Mouse (Mus musculus) stomach, embryonic 16.5 days (tissue): ENCODE results near the gene 2310061I04Rik. TPM values are rescaled to one million over a fixed set of nuclear protein-coding genes. Genes with fewer than 3 reads are reported as not detected.

Source experiments
- ATAC-seq: fragments of 200-750 bp; cut with Nextera tagmentation; 2 replicates; pipeline ENCODE4 v1.8.0; 2017; ENCODE audit warnings: moderate number of reproducible peaks, moderate TSS enrichment; ENCODE audit not compliant: insufficient read depth, low FRiP score
- H3K27ac ChIP-seq: fragments of 300-500 bp; sonication (generic); 2 replicates; pipeline ENCODE4 v1.5.1; 2014; ENCODE audit warnings: low read length
- H3K27me3 ChIP-seq: fragments of 300-500 bp; sonication (generic); 2 replicates; pipeline ENCODE4 v1.6.1; 2014; ENCODE audit warnings: low read length, control low read depth, mixed read lengths; ENCODE audit not compliant: control insufficient read depth, insufficient read depth
- H3K36me3 ChIP-seq: fragments of 300-500 bp; sonication (generic); 2 replicates; pipeline ENCODE4 v1.6.1; 2014; ENCODE audit warnings: low read length; ENCODE audit not compliant: control insufficient read depth, insufficient read depth
- H3K4me1 ChIP-seq: fragments of 300-500 bp; sonication (generic); 2 replicates; pipeline ENCODE4 v1.6.1; 2014; ENCODE audit warnings: low read length, control low read depth, mixed read lengths; ENCODE audit not compliant: control insufficient read depth, insufficient read depth
- H3K4me2 ChIP-seq: fragments of 300-500 bp; sonication (generic); 2 replicates; pipeline ENCODE4 v1.6.1; 2014; ENCODE audit warnings: low read depth, low read length, mixed read lengths
- H3K4me3 ChIP-seq: fragments of 300-500 bp; sonication (generic); replicated peaks from 2 replicates; pipeline ENCODE4 v1.5.1; 2014; ENCODE audit warnings: mild to moderate bottlenecking, low read length
- H3K9ac ChIP-seq: fragments of 300-500 bp; sonication (generic); 2 replicates; pipeline ENCODE4 v1.6.1; 2014; ENCODE audit warnings: low read length
- H3K9me3 ChIP-seq: fragments of 300-500 bp; sonication (generic); replicated peaks from 2 replicates; pipeline ENCODE4 v1.6.1; 2016; ENCODE audit warnings: low read length, control low read depth; ENCODE audit not compliant: control insufficient read depth
- WGBS: fragments of 180-500 bp; shearing (Covaris S2); extraction: QIAGEN DNeasy Blood & Tissue Kit; methylation state at CpG from one replicate; pipeline ENCODE4 v1.1.7; 2014; 5-methylcytosine and 5-hydroxymethylcytosine counted together
- polyA plus RNA-seq: library from polyadenylated mRNA; unstranded; fragments of >200 nt; fragmentation: Nextera tagmentation; extraction: Ambion mirVana; gene quantifications from 2 replicates; pipeline ENCODE4 v1.2.1, GENCODE M21; 2015

The 2310061I04Rik gene
- polyA plus RNA-seq, 1 experiment from 2014 or later: 19.1 TPM

- H3K9me3 ChIP-seq: no peaks in the 10 kb centered on the region
- no peak overlapping the region for H3K4me2 ChIP-seq
- 95% methylated on average over 1 of the region's 1 CpGs for WGBS
- 0 out of 2 replicates have a peak, but pooled peaks cover 11% of the 10 kb centered on the region for H3K36me3 ChIP-seq
- no peak overlapping the region for H3K9ac ChIP-seq
- no peak for ATAC-seq
- no peak overlapping the region for H3K4me3 ChIP-seq
- no peak overlapping the region for H3K27ac ChIP-seq
- H3K27me3 ChIP-seq: no peaks in the 10 kb centered on the region
- peaks cover 12% of the 10 kb centered on the region for H3K4me1 ChIP-seq
Measured at GRCm38 (mm10) chr17:35905587-35905986, 8.4 kb upstream of the 2310061I04Rik start.

- H3K4me1 ChIP-seq: peaks cover 5% of the 10 kb centered on the region
- WGBS: 78% methylated on average over 4 of the region's 4 CpGs
- H3K4me2 ChIP-seq: no peak overlapping the region
- no peak overlapping the region for H3K27ac ChIP-seq
- no peak overlapping the region for H3K4me3 ChIP-seq
- H3K36me3 ChIP-seq: 0 out of 2 replicates have a peak, but pooled peaks cover 11% of the 10 kb centered on the region
- no peak overlapping the region for H3K9ac ChIP-seq
- H3K9me3 ChIP-seq: no peaks in the 10 kb centered on the region
- ATAC-seq: no peak
- H3K27me3 ChIP-seq: no peaks in the 10 kb centered on the region
Measured at GRCm38 (mm10) chr17:35903992-35904355, 6.7 kb upstream of the 2310061I04Rik start.

- ATAC-seq: no peak
- Histone ChIP-seq H3K4me3 (no peak overlapping the region), H3K4me2 (no peak overlapping the region), H3K27ac (no peak overlapping the region), H3K4me1 (no peaks in the 10 kb centered on the region), H3K27me3 (no peaks in the 10 kb centered on the region), H3K9me3 (no peaks in the 10 kb centered on the region), H3K36me3 (0 out of 2 replicates have a peak, but pooled peaks cover 11% of the 10 kb centered on the region), H3K9ac (no peak overlapping the region)
- WGBS: 87% methylated on average over 9 of the region's 9 CpGs
Measured at GRCm38 (mm10) chr17:35903343-35903991, 6.2 kb upstream of the 2310061I04Rik start.

GRCm38 (mm10) chr17:35900636-35901035 is 3.4 kb upstream of the 2310061I04Rik start:
- Histone ChIP-seq H3K4me1 (peaks cover 8% of the 10 kb centered on the region), H3K27me3 (no peaks in the 10 kb centered on the region)
- WGBS: 84% methylated on average over 3 of the region's 3 CpGs

GRCm38 (mm10) chr17:35897644-35898573 is 678 bp upstream of the 2310061I04Rik start:
- H3K4me1 ChIP-seq: peaks cover 8% of the 10 kb centered on the region
- 0 out of 2 replicates have a peak, but pooled peaks cover 1% of the 10 kb centered on the region for H3K36me3 ChIP-seq
- H3K4me2 ChIP-seq: peak overlapping the region; percentile 49
- H3K9ac ChIP-seq: peak overlapping the region; percentile 93
- no peak overlapping the region for H3K27ac ChIP-seq
- 38% methylated on average over 23 of the region's 23 CpGs for WGBS
- no peaks in the 10 kb centered on the region for H3K27me3 ChIP-seq
- peak; percentile 48; the same call in 1 of the 2 replicates for ATAC-seq
- H3K4me3 ChIP-seq: peak overlapping the region; percentile 88
- H3K9me3 ChIP-seq: no peaks in the 10 kb centered on the region

More at GRCm38 (mm10) chr17:35900636-35901035, 3.4 kb upstream of the 2310061I04Rik start:
- Histone ChIP-seq H3K36me3 (0 out of 2 replicates have a peak, but pooled peaks cover 11% of the 10 kb centered on the region), H3K4me3 (no peak overlapping the region), H3K4me2 (no peak overlapping the region), H3K9ac (no peak overlapping the region), H3K27ac (no peak overlapping the region), H3K9me3 (no peaks in the 10 kb centered on the region)
- ATAC-seq: no peak

- H3K27ac ChIP-seq: no peak overlapping the region
- no peaks in the 10 kb centered on the region for H3K4me1 ChIP-seq
- WGBS: 88% methylated on average over 17 of the region's 17 CpGs
- no peaks in the 10 kb centered on the region for H3K27me3 ChIP-seq
- ATAC-seq: no peak
- no peaks in the 10 kb centered on the region for H3K9me3 ChIP-seq
- no peak overlapping the region for H3K9ac ChIP-seq
- no peak overlapping the region for H3K4me2 ChIP-seq
- peaks cover 8% of the 10 kb centered on the region; the same call in 1 of the 2 replicates for H3K36me3 ChIP-seq
- no peak overlapping the region for H3K4me3 ChIP-seq
Measured at GRCm38 (mm10) chr17:35887725-35888124, 9.5 kb downstream of the 2310061I04Rik start.

- Histone ChIP-seq H3K4me2 (no peak overlapping the region), H3K4me1 (peaks cover 7% of the 10 kb centered on the region), H3K9ac (no peak overlapping the region), H3K36me3 (no peaks in the 10 kb centered on the region), H3K9me3 (no peaks in the 10 kb centered on the region), H3K27ac (no peak overlapping the region), H3K4me3 (no peak overlapping the region), H3K27me3 (no peaks in the 10 kb centered on the region)
- no peak for ATAC-seq
- WGBS: 95% methylated on average over 14 of the region's 14 CpGs
Measured at GRCm38 (mm10) chr17:35883777-35884176, 13.5 kb downstream of the 2310061I04Rik start.

GRCm38 (mm10) chr17:35882924-35883323 is 14.3 kb downstream of the 2310061I04Rik start:
- Histone ChIP-seq H3K4me2 (no peak overlapping the region), H3K27me3 (no peaks in the 10 kb centered on the region), H3K4me3 (no peak overlapping the region), H3K4me1 (peaks cover 7% of the 10 kb centered on the region), H3K9ac (no peak overlapping the region), H3K9me3 (no peaks in the 10 kb centered on the region), H3K36me3 (no peaks in the 10 kb centered on the region), H3K27ac (no peak overlapping the region)
- ATAC-seq: no peak
- WGBS: 92% methylated on average over 17 of the region's 17 CpGs
